Mouse (Mus musculus): ENCODE data around the gene 1700037C18Rik.

1700037C18Rik gene

DNA sequence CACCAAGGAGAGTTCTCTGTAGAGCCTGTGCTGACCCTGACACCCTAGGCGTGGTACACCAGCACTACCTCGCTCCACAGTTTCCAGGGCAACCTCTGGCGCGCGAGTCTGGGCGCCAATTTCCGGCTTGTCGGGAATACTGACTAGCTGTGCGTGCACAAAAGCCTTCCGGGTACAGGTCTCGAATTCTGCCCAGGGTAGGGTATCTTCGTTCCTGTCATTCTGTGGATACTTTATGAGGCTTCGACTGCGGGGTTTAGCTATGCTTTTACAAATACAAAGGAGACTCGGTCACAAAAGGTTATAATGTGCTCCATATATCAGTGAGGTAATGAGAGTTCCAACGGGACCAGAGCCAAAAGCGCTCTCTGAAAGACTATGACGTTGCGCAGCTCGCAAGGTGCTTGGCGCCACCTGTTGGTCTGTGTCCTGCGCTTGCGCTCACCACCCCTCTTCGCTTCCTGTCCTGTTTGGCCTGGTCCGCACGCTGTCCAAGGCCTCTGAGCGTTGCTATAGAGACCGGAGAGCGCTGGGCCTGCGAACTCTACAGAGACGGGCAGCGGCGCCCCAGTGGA lies at the start of gene 1700037C18Rik, which contains the start of gene Cluap1:
Gene 1700037C18Rik (minus strand): TSS at position 153 of the 575 bp plus-strand sequence.
Gene Cluap1 (plus strand): TSS at position 265 of the 575 bp plus-strand sequence.
- peak; percentile 94 to 95 for DNase-seq

DNA sequence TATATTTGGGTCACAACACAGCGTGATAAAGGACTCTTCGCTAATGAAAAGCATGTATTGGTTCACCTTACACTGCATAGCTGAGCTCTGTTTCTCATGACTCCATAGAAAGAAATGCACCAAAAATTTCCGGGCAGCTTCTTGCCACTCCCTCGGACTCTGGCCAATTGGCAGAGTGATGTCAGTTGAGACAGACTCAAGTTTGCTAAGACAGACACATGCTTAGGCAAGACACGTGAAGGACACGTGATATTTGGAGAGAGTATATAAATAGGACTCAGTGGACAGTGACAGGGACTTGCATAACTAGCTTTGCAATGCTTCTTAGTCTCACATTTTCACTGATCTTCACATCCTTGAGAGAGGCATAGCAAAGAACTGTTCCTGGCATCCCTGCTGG lies 47.9 kb upstream of the 1700037C18Rik start:
- DNase-seq: peak; percentile 63 to 68

DNA sequence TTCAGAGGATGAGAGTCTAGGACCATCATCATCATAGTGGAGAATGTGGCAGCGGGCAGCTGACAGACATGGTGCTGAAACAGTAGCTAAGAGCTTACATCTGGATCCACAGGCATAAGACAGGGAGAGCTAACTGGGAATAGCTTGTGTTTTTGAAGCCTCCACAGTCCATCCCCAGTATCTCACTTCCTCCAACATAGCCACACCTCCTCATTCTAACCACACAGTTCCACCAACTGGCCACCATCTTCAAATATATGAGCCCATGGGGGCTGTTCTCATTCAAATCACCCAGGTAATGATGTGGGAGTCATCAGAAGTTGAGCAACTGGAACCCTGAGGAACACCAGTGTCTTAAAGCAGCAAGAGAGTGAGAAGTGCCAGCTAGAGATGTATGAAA lies 42.7 kb upstream of the 1700037C18Rik start:
- DNase-seq: no peak

DNA sequence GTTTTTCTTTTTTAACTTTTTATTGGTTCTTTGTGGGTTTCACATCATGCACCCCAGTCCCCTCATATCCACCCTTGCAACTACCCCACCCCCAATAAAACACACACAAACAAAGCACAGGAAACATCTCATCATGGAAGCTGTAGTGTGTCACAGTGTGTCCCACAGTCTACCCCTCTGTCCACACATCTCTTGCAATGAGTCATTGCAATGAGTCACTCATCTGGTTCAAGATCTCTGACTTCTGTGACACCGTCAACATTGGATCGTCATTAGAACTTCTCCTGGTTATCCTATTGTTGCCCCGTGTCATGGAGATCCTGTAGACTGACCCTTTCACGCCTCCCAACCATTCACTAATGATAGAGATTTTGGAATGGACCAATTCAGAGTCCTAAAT lies 26.2 kb upstream of the 1700037C18Rik start:
- DNase-seq: no peak

DNA sequence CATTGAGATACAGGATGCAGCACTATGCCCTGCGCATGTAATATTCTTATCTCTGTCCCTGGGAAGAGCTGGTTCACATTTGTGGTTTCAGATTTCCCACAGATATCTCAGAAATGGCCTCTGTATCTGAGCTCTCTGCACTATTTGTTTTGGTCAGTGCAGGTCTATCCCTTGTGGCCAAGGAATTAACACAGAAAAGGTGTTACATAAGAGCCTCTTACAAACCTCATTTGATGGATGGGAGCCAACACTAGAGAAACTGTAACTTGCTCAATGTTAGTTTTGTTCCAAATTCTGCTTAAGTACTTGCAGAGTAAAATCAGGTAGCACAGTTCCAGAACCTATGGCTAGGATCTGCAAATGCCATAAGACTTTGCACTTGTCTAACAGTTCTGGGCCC lies 25.6 kb upstream of the 1700037C18Rik start:
- peak in 1 of 2 experiments; percentile 65 for DNase-seq

DNA sequence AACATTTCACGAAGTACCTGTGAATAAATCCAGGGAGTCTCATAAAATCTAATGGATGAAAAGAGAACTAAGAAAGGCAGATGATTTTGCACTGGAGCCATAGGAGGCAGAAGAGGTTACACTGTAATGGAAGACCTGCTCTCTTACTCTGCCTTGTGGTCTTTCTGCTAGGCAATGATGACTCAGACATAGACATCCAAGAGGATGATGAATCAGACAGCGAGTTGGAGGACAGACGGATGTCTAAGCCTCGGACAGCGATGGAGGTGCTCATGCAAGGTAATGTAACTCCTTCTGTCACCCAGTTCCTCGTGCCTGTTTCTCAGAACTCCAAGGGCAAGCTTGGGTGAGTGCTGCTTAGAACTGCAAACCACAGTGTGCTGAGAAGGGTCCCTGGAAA lies 25.0 kb upstream of the 1700037C18Rik start:
- DNase-seq: no peak

DNA sequence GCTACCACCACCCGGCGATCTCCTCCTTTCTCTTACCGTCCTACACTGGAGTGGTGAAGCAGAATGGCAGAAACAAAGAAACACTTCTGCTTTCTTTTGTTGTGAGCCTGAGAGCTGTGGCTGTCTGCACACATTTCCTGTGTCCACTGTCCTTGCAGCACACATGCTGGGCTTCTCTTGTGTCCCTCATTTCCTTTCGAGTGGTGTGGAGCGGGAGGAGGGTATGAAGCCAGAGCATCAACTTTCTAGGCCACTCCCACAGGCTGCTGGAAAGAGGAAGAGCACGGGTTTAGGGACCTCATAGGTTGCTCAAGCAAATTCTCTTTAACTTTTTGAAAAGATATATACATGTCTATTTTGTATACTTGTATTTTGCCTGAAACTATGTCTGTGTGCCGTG lies 20.7 kb upstream of the 1700037C18Rik start:
- DNase-seq: no peak

DNA sequence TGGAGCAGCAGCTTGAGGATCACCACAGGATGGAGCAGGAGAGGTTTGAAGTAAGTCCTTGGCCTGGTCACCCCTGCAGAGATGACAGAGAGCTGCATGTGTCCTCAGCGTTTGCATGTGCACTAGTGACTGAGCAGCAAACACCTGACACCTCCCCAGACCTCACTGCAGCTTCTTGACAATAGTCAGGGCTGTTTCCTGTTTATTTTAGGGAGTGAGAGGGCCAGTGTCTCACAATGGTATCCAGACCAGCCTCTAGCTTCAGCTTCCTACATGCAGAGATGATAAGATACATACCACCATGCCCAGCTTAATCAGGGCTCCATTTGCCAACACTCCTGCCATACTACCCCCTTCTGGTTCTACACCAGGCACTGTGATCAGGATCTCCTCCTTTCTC lies 20.1 kb upstream of the 1700037C18Rik start:
- no peak for DNase-seq

DNA sequence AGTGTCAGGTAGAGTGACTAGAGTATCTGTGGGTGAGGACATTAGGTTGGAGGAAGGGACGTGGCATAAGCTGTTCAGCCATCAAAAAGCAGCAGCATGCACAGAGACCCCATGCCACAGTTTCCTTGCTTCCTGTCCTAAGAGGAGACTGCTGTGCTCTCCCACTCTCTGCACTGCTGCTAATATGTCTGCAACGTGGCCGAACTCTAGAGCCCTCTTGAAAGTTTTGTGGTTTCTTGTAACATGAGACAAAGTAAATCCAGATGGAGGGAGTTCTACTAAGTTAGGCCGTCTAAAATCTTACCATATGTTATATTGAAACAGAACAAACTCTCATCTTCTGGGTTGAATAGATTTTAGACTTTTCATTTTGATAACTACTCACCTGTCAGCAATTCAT lies 15.5 kb upstream of the 1700037C18Rik start:
- DNase-seq: peak; percentile 32 to 52

DNA sequence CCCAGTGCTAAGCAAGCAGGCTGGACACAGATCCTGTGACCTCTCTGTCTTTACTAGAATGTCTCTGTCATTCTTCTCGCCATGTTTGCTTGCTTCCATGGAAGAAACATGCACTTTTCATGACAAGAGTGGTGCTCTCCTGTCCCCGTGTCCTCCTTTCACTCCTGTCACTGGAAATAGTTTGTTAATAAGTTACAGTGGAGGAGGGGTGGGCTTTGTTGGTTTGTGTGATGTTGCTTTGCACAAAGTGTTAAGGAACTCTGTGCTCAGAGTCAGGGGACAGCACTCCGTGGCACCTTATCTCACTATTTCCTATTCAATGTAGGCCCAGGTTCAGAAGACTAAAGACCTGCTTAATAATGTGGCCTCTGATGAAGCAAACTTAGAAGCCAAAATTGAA lies 15.0 kb upstream of the 1700037C18Rik start:
- DNase-seq: no peak

DNA sequence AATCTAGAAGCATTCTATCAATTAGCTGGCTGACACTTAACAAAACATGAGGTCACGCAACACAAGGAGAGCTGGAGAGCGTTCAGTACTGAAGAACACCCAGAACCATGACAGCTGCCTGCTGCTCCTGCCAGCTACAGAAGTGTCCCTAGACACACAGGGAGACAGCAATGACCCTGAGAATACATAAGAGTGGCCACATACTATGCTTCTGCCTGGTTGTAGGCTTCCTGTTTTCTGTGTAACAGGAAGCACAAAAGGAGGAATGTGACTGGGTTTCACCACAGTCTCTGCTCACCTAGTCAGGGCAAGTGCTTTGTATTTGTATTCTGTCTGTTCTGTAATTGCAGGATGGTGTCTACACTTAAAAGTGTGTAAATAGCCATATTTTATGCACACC lies 12.3 kb upstream of the 1700037C18Rik start:
- no peak for DNase-seq

DNA sequence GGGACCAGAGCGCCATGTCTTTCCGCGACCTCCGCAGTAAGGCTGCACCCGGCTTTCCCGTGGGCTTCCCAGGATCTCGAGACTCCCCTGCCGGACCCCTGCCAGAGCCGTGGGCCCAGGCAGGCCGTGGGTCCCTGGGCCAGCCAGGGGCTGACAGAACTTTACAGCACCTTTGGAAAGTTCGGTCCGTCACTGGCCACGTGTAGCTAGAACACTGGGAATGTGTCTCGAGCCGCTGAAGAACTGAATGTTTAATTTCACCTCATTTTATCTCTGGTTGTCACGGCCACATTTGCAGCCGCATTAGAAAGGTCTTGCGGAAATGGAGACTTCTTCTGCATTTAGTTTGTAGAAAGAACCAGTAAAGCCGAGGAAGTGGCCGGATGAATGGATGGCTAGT lies 629 bp upstream of the 1700037C18Rik start:
- DNase-seq: no peak

DNA sequence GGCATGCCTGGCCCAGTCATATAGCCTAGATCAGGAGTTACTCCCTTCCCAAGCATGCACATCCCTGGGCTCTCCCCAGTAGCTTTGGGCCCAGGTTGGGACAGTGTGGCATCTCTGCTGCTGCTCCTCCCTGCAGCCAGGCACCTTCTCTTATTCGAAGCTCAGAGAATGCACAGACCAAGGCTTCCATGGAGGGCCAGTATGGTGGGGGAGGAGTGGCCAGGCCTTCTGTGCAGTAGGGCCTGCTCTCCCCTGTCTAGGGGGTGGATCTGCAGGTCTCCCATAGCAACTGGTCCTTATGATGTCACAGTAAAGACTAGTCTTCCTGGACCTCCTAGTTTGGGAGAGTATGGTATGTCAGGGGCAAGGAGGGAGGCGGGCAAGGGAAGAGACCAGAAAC lies 1.0 kb downstream of the 1700037C18Rik start:
- DNase-seq: no peak

DNA sequence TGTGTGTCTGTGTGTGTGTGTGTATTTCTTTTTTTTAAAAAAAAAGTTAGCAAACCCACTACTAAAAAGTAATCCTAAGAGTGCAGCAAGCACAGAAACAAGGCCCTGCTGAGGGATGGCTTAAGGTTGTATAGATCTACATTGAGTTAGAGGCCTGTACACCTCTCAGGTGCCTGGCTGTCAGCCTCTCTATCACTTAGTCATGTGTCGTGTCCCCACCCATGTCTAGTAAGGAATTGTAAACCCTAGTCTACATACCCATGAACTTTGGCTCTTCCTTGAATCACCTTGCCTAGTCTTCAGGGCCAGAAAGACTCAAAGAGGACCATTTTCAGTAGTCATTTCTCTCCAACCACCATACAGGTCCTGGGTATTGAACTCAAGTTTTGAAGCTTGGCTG lies 11.9 kb downstream of the 1700037C18Rik start:
- DNase-seq: no peak

DNA sequence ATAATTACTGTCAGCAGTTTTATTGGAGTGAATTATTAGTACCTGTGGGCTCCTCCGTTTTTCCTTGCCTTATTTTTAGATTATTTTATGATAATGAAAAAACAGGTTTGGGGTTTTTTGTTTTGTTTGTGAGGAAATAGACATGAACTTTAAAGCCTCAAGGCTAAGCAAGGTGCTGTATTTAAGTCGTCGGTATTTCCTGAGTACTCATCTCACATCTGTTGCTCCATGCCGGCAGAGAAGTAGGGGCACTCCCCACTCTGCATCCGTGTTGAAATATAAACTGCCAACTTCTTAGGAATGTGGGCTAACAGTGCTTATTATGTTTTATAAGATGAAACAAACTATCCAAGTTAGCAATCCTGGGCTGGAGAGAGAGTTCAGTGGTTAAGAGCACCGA lies 12.4 kb downstream of the 1700037C18Rik start:
- no peak for DNase-seq

DNA sequence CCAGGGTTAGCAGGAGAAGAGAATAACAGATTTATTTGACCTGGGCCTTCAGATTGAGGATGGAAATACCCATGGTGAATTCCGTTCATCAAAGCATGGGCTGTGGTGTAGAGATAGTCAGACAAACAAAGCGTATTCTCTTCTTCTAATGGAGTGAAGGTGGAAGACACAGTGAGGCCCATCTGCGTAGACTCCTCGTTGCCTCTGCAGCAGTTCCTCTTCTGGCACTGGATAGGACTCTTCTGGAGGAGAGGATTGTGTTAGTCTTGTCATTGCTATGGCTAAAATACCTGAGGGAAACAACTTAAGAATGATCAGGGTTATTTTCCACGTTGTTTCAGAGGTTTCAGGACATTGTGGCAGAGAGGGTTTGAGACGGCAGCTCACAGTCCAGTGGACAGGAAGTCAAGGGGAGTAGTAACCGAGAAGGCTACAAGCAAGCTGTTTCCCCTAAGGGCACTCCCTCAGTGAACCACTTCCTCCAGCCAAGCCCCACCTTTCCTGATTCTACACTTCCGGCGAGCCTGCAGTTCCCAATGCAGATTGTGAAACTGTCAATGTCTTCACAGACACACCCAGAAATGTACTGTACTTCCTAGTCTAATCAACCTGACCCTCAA lies 13.2 kb downstream of the 1700037C18Rik start:
- peak; percentile 80 to 85 for DNase-seq

DNA sequence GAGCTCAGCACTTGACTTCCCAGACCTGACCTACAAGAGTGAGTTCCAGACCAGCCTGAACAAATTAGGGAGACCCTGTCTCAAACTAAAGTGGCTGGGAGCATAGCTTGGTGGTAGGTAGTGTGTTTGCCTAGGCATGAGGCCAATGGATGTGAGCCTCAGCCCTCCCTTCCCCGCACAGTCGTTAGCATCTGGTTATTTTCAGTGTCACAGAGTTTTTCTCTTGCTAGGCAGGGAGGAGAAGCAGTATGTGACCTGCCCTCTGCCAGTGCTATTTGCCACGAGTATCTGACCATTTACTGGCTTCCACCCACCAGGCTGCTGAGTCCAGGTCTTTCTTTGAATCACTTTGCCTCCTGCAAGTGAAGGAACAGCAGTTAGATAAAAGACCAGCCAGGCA lies 14.8 kb downstream of the 1700037C18Rik start:
- DNase-seq: no peak

DNA sequence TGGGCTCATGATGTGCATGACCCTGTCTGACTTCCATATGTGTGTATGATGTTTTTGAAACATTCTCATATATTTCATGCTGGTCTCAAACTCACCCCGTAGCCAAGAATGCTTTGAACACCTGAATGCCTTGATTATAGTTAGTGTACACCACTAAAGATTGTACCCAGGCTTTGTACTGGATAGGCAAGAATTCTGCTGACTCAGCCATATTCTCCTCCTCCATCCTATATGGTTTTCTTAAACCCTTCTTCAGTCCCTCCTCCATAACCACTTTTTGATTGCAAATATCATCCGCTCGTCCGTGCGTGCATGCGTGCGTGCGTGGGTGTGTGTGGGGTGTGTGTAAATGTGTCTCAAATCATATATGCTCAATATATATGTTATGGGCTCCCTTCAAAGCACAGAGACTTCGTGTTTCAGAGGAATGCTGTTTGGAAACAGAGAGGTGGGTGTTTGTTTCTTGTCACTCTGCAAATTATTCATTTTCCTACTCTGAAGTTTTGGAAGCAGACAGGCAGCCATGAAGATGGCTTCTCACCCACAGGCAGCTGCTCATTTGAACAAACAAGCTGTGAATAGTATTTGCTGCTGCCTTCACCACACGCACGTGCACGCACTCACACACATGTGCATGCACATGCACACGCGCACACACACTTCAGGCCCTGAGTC lies 16.7 kb downstream of the 1700037C18Rik start:
- no peak for DNase-seq

DNA sequence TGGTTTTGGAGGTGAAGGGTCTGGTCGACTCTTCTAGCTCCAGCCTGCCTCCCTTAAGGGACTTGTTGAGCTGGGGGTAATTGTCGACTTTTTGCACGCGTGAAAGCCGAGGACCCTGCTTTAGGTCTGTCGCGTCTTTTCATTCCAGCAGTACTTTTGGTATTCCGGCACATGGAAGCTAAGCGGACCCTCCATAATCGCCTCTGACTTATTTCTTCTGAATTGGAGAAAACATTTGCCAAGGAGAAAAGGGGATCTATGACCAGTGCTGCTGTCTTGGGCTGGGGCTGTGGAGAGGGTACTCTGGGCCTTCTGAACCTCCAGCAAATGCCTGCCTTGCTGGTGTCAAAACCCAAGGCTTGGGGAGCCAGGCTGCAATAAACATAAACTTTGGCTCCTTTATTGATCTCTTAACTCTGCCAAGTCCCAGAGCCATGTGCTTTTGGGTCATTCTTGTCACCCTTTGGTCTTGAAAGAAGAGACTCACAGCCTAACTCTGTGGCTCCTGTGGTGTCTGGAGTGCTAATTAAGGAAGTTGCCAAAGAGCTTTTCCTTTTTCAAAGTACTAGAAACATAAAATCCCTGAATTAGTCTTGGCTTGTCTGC lies 23.3 kb downstream of the 1700037C18Rik start:
- DNase-seq: no peak

DNA sequence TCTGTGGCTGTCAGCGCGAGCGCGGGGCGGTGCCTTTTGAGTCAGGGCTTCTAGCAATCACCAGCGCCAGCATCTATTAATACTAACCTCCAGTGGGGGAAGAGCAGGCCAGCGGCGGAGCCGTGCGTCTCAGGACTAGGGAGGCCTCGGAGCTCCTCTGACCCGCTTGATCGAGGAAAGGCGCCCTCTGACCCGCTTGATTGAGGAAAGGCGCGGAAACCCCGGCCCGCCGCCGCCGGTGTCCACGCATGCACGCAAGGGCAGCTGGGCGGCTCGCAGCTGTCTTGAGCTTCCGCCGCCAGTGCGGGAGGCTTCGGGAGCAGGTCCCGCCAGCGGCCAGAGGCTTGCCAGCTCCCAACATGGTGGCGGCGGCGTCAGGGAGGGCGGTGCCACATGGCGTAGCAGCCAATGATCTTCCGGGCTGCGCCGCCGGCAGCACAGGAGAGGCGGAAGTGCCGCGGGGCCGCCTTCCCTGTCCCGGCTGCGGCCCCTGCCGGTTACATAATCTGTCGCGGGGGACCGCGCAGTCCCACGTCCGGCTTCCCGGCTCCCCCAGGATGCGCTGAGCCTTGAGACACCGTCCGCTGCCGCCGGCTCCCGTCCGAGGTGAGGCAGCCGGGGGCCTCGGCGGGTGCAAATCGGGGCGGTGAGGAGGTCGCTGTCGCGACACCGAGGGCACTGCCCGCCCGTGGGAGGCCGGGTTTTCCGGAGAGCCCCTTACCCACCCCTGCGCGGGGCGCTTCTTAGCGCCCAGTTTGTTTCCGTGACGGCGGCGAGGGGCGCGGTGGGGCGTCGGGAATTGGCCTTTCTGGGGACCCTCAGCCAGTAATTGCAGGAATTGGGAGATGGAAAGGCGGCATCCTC lies 24.1 kb downstream of the 1700037C18Rik start, which contains the start of the genes Zfp597 and Gm20695:
Gene Zfp597 (minus strand): TSS at position 361 of the 864 bp plus-strand sequence.
Gene Gm20695 (plus strand): TSS at position 448 of the 864 bp plus-strand sequence.
- peak; percentile 94 to 95 for DNase-seq

DNA sequence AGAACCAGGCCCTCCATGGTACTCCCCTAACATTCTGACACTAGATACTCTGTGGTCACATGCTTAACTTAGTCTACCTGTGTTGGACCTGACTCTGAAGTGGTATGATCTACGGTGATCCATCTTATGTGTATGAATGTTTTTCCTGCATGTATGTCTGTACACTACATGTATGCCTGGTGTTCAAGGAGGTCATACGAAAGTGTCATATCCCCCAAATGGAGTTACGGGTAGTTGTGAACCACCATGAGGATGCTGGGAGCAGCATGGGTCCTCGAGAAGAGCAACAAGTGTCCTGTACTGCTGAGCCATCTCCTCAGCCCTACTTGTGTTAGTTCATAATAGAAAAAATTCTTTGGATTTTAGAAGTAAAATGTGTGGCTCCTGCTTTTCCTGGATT lies 32.1 kb downstream of the 1700037C18Rik start:
- no peak for DNase-seq

DNA sequence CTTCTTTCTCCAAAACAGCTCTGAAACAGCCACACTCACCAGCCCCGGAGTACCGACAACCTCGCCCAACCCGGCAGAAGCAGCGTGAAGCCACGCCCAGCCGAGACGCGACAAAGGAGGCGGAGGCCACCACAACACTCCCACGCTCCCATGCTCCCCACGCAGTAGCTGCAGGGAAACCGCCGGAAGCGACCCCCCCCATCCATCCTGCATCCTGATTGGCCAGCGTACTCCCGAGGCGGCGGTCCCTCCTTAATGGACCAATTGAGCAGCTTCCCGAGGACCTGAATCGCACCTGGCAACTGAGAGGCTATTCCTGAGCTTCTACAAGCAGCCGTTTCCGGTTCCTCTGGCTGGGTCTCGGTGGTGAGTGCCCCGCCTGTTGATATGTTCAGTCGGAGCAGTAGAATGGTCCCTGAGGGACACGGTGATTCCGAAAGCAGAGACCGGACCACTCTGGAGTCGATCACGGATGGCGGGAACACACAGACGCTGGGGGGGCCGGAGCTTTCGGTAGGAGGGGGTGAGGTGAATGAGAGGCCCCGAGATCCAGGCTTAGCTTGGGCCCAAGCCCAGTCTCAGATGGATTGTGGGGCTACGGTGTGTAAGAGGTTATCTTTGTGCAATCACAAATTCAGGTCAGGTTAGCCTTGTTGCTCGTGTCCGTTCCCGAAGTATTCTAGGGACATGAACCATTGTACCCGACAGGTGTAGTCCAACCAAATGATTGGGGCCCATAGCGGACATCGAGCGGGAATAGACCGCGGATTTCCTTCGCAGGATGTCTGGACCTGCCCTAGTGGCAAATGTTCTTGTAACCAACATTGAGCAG lies 36.1 kb downstream of the 1700037C18Rik start, which contains the start of gene Naa60:
Gene Naa60 (plus strand): TSS at position 160 of the 832 bp plus-strand sequence.
- DNase-seq: peak; percentile 94 to 96

All from lung, adult 18-20 months (tissue).